Mouse (Mus musculus) liver (tissue): ENCODE measurements around the gene Mrpl40.
"Not testable (repeated sequence)": the region's sequence is repeated elsewhere in the genome, so short reads cannot be mapped to it uniquely, and the experiment has no call there.

ENCODE experiments used
- DNase-seq: peaks from one replicate; pipeline ENCODE4 v3.0.0-alpha.2; 2020; ENCODE audit warnings: mixed read lengths

The Mrpl40 gene

DNA sequence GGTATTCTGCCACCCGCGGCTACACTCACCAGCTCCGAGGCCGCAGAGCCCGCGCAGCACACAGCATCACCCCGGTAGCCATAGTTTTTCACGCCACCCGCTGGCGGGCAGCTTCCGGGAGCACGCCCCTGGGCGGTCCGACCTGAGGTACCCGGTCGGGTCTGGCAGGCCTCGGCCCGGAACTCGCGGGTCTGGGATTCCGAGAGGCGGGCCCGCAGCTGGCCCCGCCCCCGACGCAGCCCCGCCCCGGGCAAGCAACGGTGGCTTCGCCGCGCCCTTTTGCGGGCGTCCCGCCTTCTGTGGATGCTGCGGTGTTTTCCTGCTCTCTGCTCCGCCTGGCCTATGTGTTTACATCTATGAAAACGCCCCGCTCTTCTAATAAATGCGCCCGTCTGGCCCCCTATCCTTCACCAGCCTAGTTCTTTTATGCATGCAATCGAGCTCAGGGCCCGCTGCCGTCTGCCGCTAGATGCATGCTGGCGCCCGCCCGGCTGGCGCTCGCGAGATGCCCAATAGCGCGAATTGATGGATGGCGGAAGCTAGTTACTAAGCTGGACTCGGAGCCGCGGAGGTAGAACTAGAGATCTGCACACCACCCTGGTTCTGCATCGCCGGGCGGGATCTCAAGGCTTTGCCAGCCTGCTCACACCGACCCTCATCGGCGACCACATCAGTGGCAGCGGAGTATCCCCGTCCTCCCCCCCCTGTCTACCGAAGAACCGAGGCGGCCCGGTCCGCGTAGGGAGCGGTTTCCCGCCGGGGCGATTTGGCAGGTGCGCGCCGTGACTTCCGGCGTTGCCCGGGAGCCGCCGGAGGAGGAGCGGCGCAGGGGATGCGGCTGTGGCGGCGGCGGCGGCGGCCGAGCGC is at the start of gene Mrpl40, which contains the start of gene Hira:
Gene Mrpl40, minus strand, starts transcription at position 421 of the 867 bp plus-strand sequence.
Gene Hira, plus strand, starts transcription at position 596 of the 867 bp plus-strand sequence.
- DNase-seq: peak; percentile 98

- DNase-seq: no peak
Observed at GRCm38 (mm10) chr16:18921771-18922170, 45.1 kb upstream of the Mrpl40 start.

- no peak for DNase-seq
Observed at GRCm38 (mm10) chr16:18916064-18916463, 39.4 kb upstream of the Mrpl40 start.

GRCm38 (mm10) chr16:18905648-18906047 is 29.0 kb upstream of the Mrpl40 start:
- no peak for DNase-seq

GRCm38 (mm10) chr16:18896429-18896828 is 19.8 kb upstream of the Mrpl40 start:
- DNase-seq: peak; percentile 23

GRCm38 (mm10) chr16:18895249-18895648 is 18.6 kb upstream of the Mrpl40 start:
- no peak for DNase-seq

GRCm38 (mm10) chr16:18893840-18894372 is 17.2 kb upstream of the Mrpl40 start:
- no peak for DNase-seq

GRCm38 (mm10) chr16:18884044-18884443 is 7.4 kb upstream of the Mrpl40 start:
- no peak for DNase-seq

DNA sequence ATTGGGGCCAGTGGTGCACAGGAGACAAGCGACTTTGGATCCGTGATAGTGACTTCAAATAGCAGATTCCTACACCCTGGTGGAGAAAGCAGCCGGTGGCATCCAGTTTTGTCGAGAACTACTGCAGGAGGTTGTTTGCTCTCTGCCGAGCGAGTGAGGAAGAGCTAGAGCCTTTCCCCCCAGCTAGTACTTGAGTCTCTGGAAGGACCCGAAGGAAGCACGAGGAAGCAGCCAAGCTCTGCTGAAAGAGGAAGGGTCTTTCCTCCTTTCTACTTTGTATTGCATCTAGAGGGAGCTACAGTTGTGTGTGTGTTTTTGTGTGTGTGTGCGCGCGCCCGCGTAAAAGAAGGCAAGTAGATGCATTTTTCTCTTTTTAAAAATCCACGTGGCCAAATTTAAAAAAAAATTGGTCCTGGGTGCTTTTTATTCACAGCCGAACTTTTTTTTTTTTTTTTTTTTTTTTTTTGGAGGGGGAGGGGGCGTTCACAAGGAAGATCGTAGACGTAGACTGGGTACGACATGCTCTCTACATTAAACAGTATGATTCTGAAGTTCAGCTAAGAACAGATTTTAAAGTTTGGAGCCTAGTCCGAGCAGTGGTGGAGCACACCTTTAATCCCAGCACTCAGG is 1.5 kb upstream of the Mrpl40 start:
- no peak for DNase-seq

DNA sequence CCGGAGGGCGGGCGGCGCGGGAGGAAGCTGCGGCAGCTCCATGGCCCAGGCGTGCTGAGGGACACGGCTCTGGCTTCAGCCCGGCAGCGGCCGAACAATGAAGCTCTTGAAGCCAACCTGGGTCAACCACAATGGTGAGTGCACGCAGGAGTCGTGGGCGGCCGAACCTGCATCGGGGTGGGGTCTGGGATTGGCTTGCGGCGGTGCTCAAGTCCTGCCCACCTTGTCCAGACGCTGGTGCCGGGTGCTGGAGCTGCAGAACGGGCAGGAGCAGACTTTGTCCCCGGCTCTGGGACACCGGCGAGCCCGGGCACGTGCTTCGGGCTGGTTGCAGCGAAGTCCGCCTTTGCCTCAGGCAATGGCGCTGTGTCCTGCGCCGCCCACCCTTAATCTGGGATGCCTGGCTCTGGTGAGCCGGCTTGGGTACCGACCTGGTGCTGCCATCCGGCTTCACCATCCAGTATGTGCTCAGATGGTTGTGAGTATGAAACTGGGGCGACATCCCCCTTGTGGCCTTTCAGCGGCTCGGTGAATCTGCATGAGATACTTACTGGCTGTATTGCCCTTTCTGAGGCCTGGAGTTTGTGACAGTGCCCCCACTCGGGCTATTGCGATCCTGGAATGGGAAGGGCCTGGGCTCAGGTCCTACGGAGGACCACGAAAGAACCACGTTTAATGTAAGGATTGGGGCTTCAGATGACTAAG is 876 bp upstream of the Mrpl40 start:
- peak; percentile 64 for DNase-seq

DNA sequence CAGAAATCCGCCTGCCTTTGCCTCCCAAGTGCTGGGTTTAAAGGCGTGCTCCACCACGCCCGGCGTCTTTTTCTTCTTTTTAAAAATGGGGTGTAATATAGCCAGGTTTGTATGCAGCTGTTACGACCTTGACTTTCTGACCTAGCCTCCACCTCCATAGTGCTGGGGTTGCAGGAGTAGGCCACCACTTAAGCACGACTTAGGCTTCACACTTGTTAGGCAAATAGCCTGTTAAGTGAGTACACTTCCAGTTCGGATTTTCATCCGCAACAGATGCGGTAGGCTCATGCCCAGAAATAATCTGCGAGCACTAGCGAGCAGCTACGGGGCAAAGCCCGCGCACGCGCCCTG is 596 bp downstream of the Mrpl40 start:
- DNase-seq: no peak

DNA sequence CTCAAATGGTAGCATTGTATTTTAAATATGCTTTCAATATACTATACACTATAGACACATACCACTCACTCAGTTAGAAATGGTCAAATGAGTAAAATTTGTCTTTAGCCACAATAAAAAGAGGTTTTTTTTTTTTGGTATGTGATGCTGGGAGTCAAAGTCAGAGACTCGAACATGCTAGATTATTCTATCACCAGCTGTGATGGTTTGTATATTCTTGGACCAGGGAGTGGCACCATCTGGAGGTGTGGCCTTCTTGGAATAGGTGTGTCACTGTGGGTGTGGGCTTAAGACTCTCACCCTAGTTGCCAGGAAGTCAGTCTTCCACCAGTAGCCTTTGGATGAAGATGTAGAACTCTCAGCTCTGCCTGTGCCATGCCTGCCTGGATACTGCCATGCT is 6.2 kb downstream of the Mrpl40 start:
- DNase-seq: peak; percentile 5

GRCm38 (mm10) chr16:18860186-18860585 is 16.5 kb downstream of the Mrpl40 start:
- DNase-seq: no peak

GRCm38 (mm10) chr16:18858551-18858950 is 18.1 kb downstream of the Mrpl40 start:
- DNase-seq: no peak

DNA sequence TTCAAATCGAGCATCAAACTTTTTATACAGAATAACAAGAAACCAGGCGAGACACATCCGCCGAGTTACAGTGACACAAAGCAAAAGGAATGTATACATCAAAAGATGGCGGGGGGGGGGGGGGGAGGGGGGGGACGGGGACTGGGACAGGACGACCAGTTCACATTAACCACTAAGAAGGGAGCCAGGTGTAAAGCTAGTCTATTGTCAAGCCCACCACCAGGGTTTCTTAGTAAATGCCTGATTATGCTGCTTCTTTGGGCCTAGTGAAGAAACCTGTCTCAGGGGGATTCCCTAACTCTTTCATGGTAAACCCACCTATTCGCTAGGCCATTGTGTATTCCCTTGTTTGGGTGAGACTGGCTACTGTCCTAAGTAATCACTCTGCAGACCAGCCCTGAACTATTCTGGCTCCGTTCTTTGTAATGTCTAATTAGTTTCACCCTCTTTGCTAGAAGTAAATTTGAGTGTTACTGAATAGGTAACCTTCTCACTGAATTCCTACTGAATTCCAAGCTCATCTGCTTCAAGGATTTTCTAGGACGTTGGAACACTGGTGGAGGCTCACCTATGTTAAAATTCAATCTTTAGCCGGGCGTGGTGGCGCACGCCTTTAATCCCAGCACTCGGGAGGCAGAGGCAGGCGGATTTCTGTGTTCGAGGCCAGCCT is 27.0 kb downstream of the Mrpl40 start:
- DNase-seq: not testable (repeated sequence)

DNA sequence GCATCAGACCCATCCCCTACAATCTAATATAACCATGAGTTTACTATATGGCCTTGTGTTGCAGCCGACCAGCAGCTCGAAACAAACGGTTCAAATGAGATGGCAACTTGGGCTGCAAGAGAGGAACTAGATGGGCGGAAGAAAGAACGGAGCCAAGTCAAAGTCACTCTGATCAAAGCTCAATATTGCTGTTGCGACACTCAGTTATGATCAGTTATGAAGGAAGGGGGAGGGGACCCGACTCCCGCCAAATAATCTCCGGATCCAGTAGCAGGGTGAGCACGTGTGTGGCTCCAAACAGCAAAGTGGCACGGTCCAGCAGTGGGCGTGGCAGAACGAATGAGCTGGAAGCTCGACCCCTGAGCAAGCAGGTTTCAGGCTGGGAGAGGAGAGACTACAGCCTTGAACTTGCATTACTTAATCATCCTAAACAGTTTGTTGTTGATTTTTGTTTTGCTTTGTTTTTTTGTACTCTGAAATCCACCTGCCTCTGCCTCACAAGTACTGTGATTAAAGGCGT is 30.3 kb downstream of the Mrpl40 start:
- no peak for DNase-seq

GRCm38 (mm10) chr16:18838346-18838745 is 38.3 kb downstream of the Mrpl40 start:
- no peak for DNase-seq

DNA sequence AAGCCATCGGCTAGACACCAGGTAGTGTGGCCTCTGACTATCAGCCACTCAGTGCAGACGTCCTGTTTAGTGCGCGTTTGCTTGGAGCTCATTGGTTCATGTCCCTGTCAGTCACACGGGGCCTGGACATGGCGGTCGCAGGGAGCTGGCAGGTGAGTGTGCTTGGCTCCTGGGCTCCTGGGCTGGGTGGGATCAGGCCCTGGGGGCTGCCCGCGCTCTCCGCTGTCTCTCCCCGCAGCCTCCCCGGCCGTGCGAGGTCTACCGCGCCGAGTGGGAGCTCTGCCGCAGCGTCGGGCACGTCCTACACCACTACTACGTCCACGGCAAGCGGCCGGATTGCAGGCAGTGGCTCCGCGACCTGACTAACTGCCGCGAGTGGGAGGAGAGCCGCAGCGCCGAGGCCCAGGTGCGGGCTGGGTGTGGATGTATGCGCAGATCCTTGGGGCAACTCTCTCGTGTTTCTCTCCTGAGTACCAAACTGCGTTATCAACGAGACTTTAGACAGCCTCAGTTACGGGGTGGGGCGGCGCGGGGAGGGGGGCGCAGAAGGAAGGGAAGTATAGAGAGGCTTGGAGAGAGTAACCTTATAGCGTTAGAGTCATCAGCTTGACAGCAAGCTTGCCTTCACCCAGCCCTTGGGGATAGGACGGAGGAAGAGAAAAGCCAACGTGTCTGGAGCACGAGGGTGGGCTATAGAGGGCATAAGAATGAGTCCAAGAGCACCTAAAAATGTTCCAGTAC is 40.0 kb downstream of the Mrpl40 start, which contains the start of the genes 2510002D24Rik and Gm28539:
Gene 2510002D24Rik, plus strand, starts transcription at position 111 of the 741 bp plus-strand sequence.
Gene Gm28539, plus strand, starts transcription at position 117 of the 741 bp plus-strand sequence.
- peak; percentile 92 for DNase-seq

DNA sequence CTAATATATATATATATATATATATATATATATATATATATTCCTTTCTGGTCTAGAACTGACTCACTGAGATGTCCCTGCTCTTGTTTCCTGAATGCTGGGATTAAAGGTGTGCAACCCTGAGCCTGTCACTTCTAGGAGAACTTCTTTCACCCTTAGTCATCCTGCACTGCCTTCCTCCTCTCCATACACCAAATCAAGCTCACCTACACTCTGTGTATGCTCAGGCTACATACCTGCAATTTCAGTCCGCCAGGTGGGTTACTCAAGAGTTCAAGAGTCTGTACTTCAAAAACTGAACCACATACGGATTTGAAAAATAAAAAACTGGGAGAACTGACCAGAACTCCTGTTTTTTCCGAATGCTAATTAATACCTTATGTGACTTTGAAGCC is 40.6 kb downstream of the Mrpl40 start:
- no peak for DNase-seq

GRCm38 (mm10) chr16:18833486-18833885 is 43.2 kb downstream of the Mrpl40 start:
- DNase-seq: no peak

DNA sequence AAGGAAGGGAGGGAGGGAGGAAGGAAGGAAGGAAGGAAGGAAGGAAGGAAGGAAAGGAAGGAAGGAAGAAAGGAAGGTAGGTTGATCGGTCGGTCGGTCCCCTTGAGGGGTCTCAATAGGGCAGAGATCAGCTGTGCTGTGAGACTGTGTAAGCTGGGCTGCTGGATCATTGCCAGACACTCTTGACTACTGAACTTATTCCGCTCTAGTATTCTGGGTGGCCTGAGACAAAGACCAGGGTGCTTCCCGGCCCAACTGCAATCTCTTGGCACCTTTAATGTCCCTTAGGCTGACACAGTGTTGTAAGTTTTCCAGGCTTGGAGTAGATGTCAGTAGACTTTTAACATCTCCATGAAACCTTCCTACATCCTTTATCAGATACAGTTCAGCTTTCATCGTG is 47.6 kb downstream of the Mrpl40 start:
- DNase-seq: no peak

GRCm38 (mm10) chr16:18828630-18829029 is 48.0 kb downstream of the Mrpl40 start:
- DNase-seq: no peak
